Mouse (Mus musculus) neural tube, embryonic 12.5 days (tissue): ENCODE measurements around the gene Zfp1. TPM values are rescaled to one million over a fixed set of nuclear protein-coding genes. Genes with fewer than 3 reads are reported as not detected.

Source experiments
- ATAC-seq: fragments of 200-750 bp; cut with Nextera tagmentation; 2 replicates; pipeline ENCODE4 v1.8.0; 2017; ENCODE audit warnings: low read depth, mild to moderate bottlenecking, moderate TSS enrichment, moderate library complexity; ENCODE audit not compliant: low FRiP score
- H3K27ac ChIP-seq: fragments of 300-500 bp; sonication (generic); 2 replicates; pipeline ENCODE4 v1.5.1; 2016
- H3K27me3 ChIP-seq: fragments of 300-500 bp; sonication (generic); replicated peaks from 2 replicates; pipeline ENCODE4 v1.6.1; 2016; ENCODE audit warnings: mild to moderate bottlenecking
- H3K36me3 ChIP-seq: fragments of 300-500 bp; sonication (generic); 2 replicates; pipeline ENCODE4 v1.6.1; 2016; ENCODE audit warnings: mild to moderate bottlenecking
- H3K4me1 ChIP-seq: fragments of 300-500 bp; sonication (generic); 2 replicates; pipeline ENCODE4 v1.6.1; 2016
- H3K4me2 ChIP-seq: fragments of 300-500 bp; sonication (generic); replicated peaks from 2 replicates; pipeline ENCODE4 v1.6.1; 2016; ENCODE audit warnings: mild to moderate bottlenecking
- H3K4me3 ChIP-seq: fragments of 300-500 bp; sonication (generic); 2 replicates; pipeline ENCODE4 v1.5.1; 2016
- H3K9ac ChIP-seq: fragments of 300-500 bp; sonication (generic); 2 replicates; pipeline ENCODE4 v1.6.1; 2016; ENCODE audit warnings: mild to moderate bottlenecking
- H3K9me3 ChIP-seq: fragments of 300-500 bp; sonication (generic); 2 replicates; pipeline ENCODE4 v1.6.1; 2016; ENCODE audit warnings: mild to moderate bottlenecking
- WGBS: fragments of 180-500 bp; shearing (Covaris S2); methylation state at CpG from one replicate; pipeline ENCODE4 v1.1.7; 2016; 5-methylcytosine and 5-hydroxymethylcytosine counted together
- polyA plus RNA-seq: library from polyadenylated mRNA; unstranded; fragments of >200 nt; fragmentation: Nextera tagmentation; extraction: Ambion mirVana; gene quantifications from 2 replicates; pipeline ENCODE4 v1.2.1, GENCODE M21; 2016

Gene Zfp1
- polyA plus RNA-seq, 1 experiment from 2014 or later, result 25.4 TPM

- Histone ChIP-seq H3K4me3 (no peak overlapping the region), H3K9ac (no peak overlapping the region), H3K4me1 (peaks cover 5% of the 10 kb centered on the region; the same call in 1 of the 2 replicates), H3K27ac (no peak overlapping the region), H3K36me3 (no peaks in the 10 kb centered on the region), H3K9me3 (no peaks in the 10 kb centered on the region), H3K4me2 (no peak overlapping the region), H3K27me3 (no peaks in the 10 kb centered on the region)
- no peak for ATAC-seq
- 50% methylated on average over 2 of the region's 2 CpGs for WGBS
Observed at GRCm38 (mm10) chr8:111648834-111649233, 5.6 kb downstream of the Zfp1 start.

- H3K27ac ChIP-seq, result no peak overlapping the region
- WGBS, result 80% methylated on average over 3 of the region's 3 CpGs
Observed at GRCm38 (mm10) chr8:111650651-111651050, 7.5 kb downstream of the Zfp1 start.

GRCm38 (mm10) chr8:111653524-111653923, 10.3 kb downstream of the Zfp1 start:
- Histone ChIP-seq H3K9ac (no peak overlapping the region), H3K36me3 (no peaks in the 10 kb centered on the region), H3K27ac (no peak overlapping the region), H3K4me2 (no peak overlapping the region), H3K9me3 (no peaks in the 10 kb centered on the region), H3K4me3 (no peak overlapping the region), H3K27me3 (no peaks in the 10 kb centered on the region), H3K4me1 (peaks cover 1% of the 10 kb centered on the region; the same call in 1 of the 2 replicates)
- no peak for ATAC-seq
- 96% methylated on average over 2 of the region's 2 CpGs for WGBS

More at GRCm38 (mm10) chr8:111650651-111651050, 7.5 kb downstream of the Zfp1 start:
- no peaks in the 10 kb centered on the region for H3K27me3 ChIP-seq
- H3K9me3 ChIP-seq, result no peaks in the 10 kb centered on the region
- peaks cover 2% of the 10 kb centered on the region; the same call in 1 of the 2 replicates for H3K4me1 ChIP-seq
- H3K4me3 ChIP-seq, result no peak overlapping the region
- no peak overlapping the region for H3K9ac ChIP-seq
- H3K4me2 ChIP-seq, result no peak overlapping the region
- H3K36me3 ChIP-seq, result no peaks in the 10 kb centered on the region
- ATAC-seq, result no peak

- no peak overlapping the region for H3K4me3 ChIP-seq
- H3K36me3 ChIP-seq, result peaks cover 18% of the 10 kb centered on the region
- H3K27ac ChIP-seq, result no peak overlapping the region
- 23% methylated on average over 1 of the region's 1 CpGs for WGBS
- H3K9ac ChIP-seq, result no peak overlapping the region
- no peaks in the 10 kb centered on the region for H3K4me1 ChIP-seq
- no peaks in the 10 kb centered on the region for H3K9me3 ChIP-seq
- H3K4me2 ChIP-seq, result no peak overlapping the region
- H3K27me3 ChIP-seq, result no peaks in the 10 kb centered on the region
- ATAC-seq, result no peak
Observed at GRCm38 (mm10) chr8:111657312-111657854, 14.2 kb downstream of the Zfp1 start.

- no peak overlapping the region for H3K9ac ChIP-seq
- no peaks in the 10 kb centered on the region for H3K9me3 ChIP-seq
- H3K4me3 ChIP-seq, result no peak overlapping the region
- WGBS, result 88% methylated on average over 6 of the region's 6 CpGs
- no peaks in the 10 kb centered on the region for H3K27me3 ChIP-seq
- no peaks in the 10 kb centered on the region for H3K4me1 ChIP-seq
- no peak overlapping the region for H3K27ac ChIP-seq
- peaks cover 18% of the 10 kb centered on the region for H3K36me3 ChIP-seq
- no peak overlapping the region for H3K4me2 ChIP-seq
- no peak for ATAC-seq
Observed at GRCm38 (mm10) chr8:111658819-111659423, 15.7 kb downstream of the Zfp1 start.

- Histone ChIP-seq H3K4me3 (no peak overlapping the region), H3K9ac (no peak overlapping the region), H3K9me3 (no peaks in the 10 kb centered on the region), H3K27ac (no peak overlapping the region), H3K36me3 (peaks cover 24% of the 10 kb centered on the region), H3K4me2 (no peak overlapping the region), H3K27me3 (no peaks in the 10 kb centered on the region), H3K4me1 (no peaks in the 10 kb centered on the region)
- no peak for ATAC-seq
- WGBS, result 91% methylated on average over 3 of the region's 3 CpGs
Observed at GRCm38 (mm10) chr8:111662473-111662872, 19.3 kb downstream of the Zfp1 start.

GRCm38 (mm10) chr8:111666751-111667150, 23.6 kb downstream of the Zfp1 start:
- H3K4me2 ChIP-seq, result no peak overlapping the region
- no peaks in the 10 kb centered on the region for H3K27me3 ChIP-seq
- ATAC-seq, result no peak
- H3K9ac ChIP-seq, result no peak overlapping the region
- H3K27ac ChIP-seq, result no peak overlapping the region
- WGBS, result 98% methylated on average over 2 of the region's 2 CpGs
- H3K36me3 ChIP-seq, result peaks cover 37% of the 10 kb centered on the region
- no peaks in the 10 kb centered on the region for H3K4me1 ChIP-seq
- H3K9me3 ChIP-seq, result no peaks in the 10 kb centered on the region
- H3K4me3 ChIP-seq, result no peak overlapping the region

GRCm38 (mm10) chr8:111676237-111676636, 33.0 kb downstream of the Zfp1 start:
- 0 out of 2 replicates have a peak, but pooled peaks cover 6% of the 10 kb centered on the region for H3K9me3 ChIP-seq
- H3K4me2 ChIP-seq, result no peak overlapping the region
- H3K27ac ChIP-seq, result no peak overlapping the region
- ATAC-seq, result no peak
- H3K9ac ChIP-seq, result no peak overlapping the region
- WGBS, result 78% methylated on average over 8 of the region's 8 CpGs
- H3K4me1 ChIP-seq, result no peaks in the 10 kb centered on the region
- no peak overlapping the region for H3K4me3 ChIP-seq
- peaks cover 9% of the 10 kb centered on the region for H3K36me3 ChIP-seq
- no peaks in the 10 kb centered on the region for H3K27me3 ChIP-seq

- 38% methylated on average over 3 of the region's 3 CpGs for WGBS
- no peak overlapping the region for H3K27ac ChIP-seq
- no peak overlapping the region for H3K4me3 ChIP-seq
- no peaks in the 10 kb centered on the region for H3K27me3 ChIP-seq
- H3K4me1 ChIP-seq, result no peaks in the 10 kb centered on the region
- no peak overlapping the region for H3K9ac ChIP-seq
- H3K4me2 ChIP-seq, result no peak overlapping the region
- no peak for ATAC-seq
- H3K9me3 ChIP-seq, result 0 out of 2 replicates have a peak, but pooled peaks cover 6% of the 10 kb centered on the region
- H3K36me3 ChIP-seq, result no peaks in the 10 kb centered on the region
Observed at GRCm38 (mm10) chr8:111678111-111678510, 34.9 kb downstream of the Zfp1 start.

- Histone ChIP-seq H3K4me1 (no peaks in the 10 kb centered on the region), H3K9me3 (0 out of 2 replicates have a peak, but pooled peaks cover 6% of the 10 kb centered on the region), H3K9ac (no peak overlapping the region), H3K27me3 (no peaks in the 10 kb centered on the region), H3K4me3 (no peak overlapping the region), H3K36me3 (no peaks in the 10 kb centered on the region), H3K4me2 (no peak overlapping the region), H3K27ac (no peak overlapping the region)
- ATAC-seq, result no peak
- WGBS, result 90% methylated on average over 7 of the region's 7 CpGs
Observed at GRCm38 (mm10) chr8:111678848-111679247, 35.6 kb downstream of the Zfp1 start.

- Histone ChIP-seq H3K27me3 (no peaks in the 10 kb centered on the region), H3K9ac (no peak overlapping the region), H3K36me3 (no peaks in the 10 kb centered on the region), H3K9me3 (0 out of 2 replicates have a peak, but pooled peaks cover 6% of the 10 kb centered on the region), H3K4me3 (no peak overlapping the region), H3K27ac (no peak overlapping the region), H3K4me2 (0 out of 2 replicates have a peak overlapping the region, but pooled peaks have one; percentile 7), H3K4me1 (no peaks in the 10 kb centered on the region)
- no peak for ATAC-seq
- WGBS, result 39% methylated on average over 17 of the region's 17 CpGs
Observed at GRCm38 (mm10) chr8:111680423-111681028, 37.3 kb downstream of the Zfp1 start.

- Histone ChIP-seq H3K27me3 (no peaks in the 10 kb centered on the region), H3K4me2 (no peak overlapping the region), H3K9ac (no peak overlapping the region), H3K36me3 (no peaks in the 10 kb centered on the region), H3K9me3 (0 out of 2 replicates have a peak, but pooled peaks cover 5% of the 10 kb centered on the region), H3K4me1 (no peaks in the 10 kb centered on the region), H3K4me3 (no peak overlapping the region), H3K27ac (no peak overlapping the region)
- no peak for ATAC-seq
- WGBS, result 61% methylated on average over 11 of the region's 11 CpGs
Observed at GRCm38 (mm10) chr8:111681153-111681552, 38.0 kb downstream of the Zfp1 start.
